Mouse (Mus musculus): ENCODE results near the gene Neu3. TPM values are rescaled to one million over a fixed set of nuclear protein-coding genes. Genes with fewer than 3 reads are reported as not detected.
"Not testable (repeated sequence)": the region's sequence is repeated elsewhere in the genome, so short reads cannot be mapped to it uniquely, and the experiment has no call there.

Gene Neu3
- polyA plus RNA-seq, 1 experiment, result 2.3 TPM

GRCm38 (mm10) chr7:99822426-99822825 lies 5.8 kb downstream of the Neu3 start:
- H3K4me3 ChIP-seq (ENCODE audit: insufficient read depth, low read length), result no peak overlapping the region
- no peak for TF ChIP-seq CTCF (IDR thresholded peaks at IDR 0.05; ENCODE audit: borderline replicate concordance, insufficient read depth, low read length)
- no peak for TF ChIP-seq POLR2A (IDR thresholded peaks at IDR 0.05; ENCODE audit: low read depth, low read length)
- H3K4me1 ChIP-seq (ENCODE audit: control insufficient read depth, insufficient read depth, low read length), result no peaks in the 10 kb centered on the region
- no peak overlapping the region for H3K27ac ChIP-seq (ENCODE audit: insufficient read depth, low read length)

GRCm38 (mm10) chr7:99821953-99822352 lies 6.3 kb downstream of the Neu3 start:
- no peak overlapping the region for H3K27ac ChIP-seq (ENCODE audit: insufficient read depth, low read length)
- no peaks in the 10 kb centered on the region for H3K4me1 ChIP-seq (ENCODE audit: control insufficient read depth, insufficient read depth, low read length)
- no peak for TF ChIP-seq POLR2A (IDR thresholded peaks at IDR 0.05; ENCODE audit: low read depth, low read length)
- no peak for TF ChIP-seq CTCF (IDR thresholded peaks at IDR 0.05; ENCODE audit: borderline replicate concordance, insufficient read depth, low read length)
- no peak overlapping the region for H3K4me3 ChIP-seq (ENCODE audit: insufficient read depth, low read length)

GRCm38 (mm10) chr7:99818181-99818725 lies 10.0 kb downstream of the Neu3 start:
- not testable (repeated sequence) for H3K4me1 ChIP-seq (ENCODE audit: control insufficient read depth, insufficient read depth, low read length); H3K4me3 ChIP-seq (ENCODE audit: insufficient read depth, low read length); H3K27ac ChIP-seq (ENCODE audit: insufficient read depth, low read length)

GRCm38 (mm10) chr7:99813394-99813793 lies 14.8 kb downstream of the Neu3 start:
- no peaks in the 10 kb centered on the region for H3K4me1 ChIP-seq (ENCODE audit: control insufficient read depth, insufficient read depth, low read length)
- H3K4me3 ChIP-seq (ENCODE audit: insufficient read depth, low read length), result no peak overlapping the region
- TF ChIP-seq CTCF (IDR thresholded peaks at IDR 0.05; ENCODE audit: borderline replicate concordance, insufficient read depth, low read length) (peak; percentile 31; the same call in 1 of the 2 replicates), POLR2A (IDR thresholded peaks at IDR 0.05; ENCODE audit: low read depth, low read length) (no peak)
- H3K27ac ChIP-seq (ENCODE audit: insufficient read depth, low read length), result no peak overlapping the region

- no peaks in the 10 kb centered on the region for H3K4me1 ChIP-seq (ENCODE audit: control insufficient read depth, insufficient read depth, low read length)
- TF ChIP-seq CTCF (IDR thresholded peaks at IDR 0.05; ENCODE audit: borderline replicate concordance, insufficient read depth, low read length) (no peak), POLR2A (IDR thresholded peaks at IDR 0.05; ENCODE audit: low read depth, low read length) (no peak)
- no peak overlapping the region for H3K4me3 ChIP-seq (ENCODE audit: insufficient read depth, low read length)
- H3K27ac ChIP-seq (ENCODE audit: insufficient read depth, low read length), result no peak overlapping the region
Measured at GRCm38 (mm10) chr7:99811661-99812060, 16.6 kb downstream of the Neu3 start.

GRCm38 (mm10) chr7:99810814-99811213 lies 17.4 kb downstream of the Neu3 start:
- no peak for TF ChIP-seq POLR2A (IDR thresholded peaks at IDR 0.05; ENCODE audit: low read depth, low read length)
- TF ChIP-seq CTCF (IDR thresholded peaks at IDR 0.05; ENCODE audit: borderline replicate concordance, insufficient read depth, low read length), result no peak
- H3K4me1 ChIP-seq (ENCODE audit: control insufficient read depth, insufficient read depth, low read length), result no peaks in the 10 kb centered on the region
- no peak overlapping the region for H3K27ac ChIP-seq (ENCODE audit: insufficient read depth, low read length)
- no peak overlapping the region for H3K4me3 ChIP-seq (ENCODE audit: insufficient read depth, low read length)

- H3K4me3 ChIP-seq (ENCODE audit: insufficient read depth, low read length); H3K4me1 ChIP-seq (ENCODE audit: control insufficient read depth, insufficient read depth, low read length); H3K27ac ChIP-seq (ENCODE audit: insufficient read depth, low read length): not testable (repeated sequence)
Measured at GRCm38 (mm10) chr7:99807043-99807442, 21.2 kb downstream of the Neu3 start.

GRCm38 (mm10) chr7:99805340-99805739 lies 22.9 kb downstream of the Neu3 start:
- Histone ChIP-seq H3K4me1 (ENCODE audit: control insufficient read depth, insufficient read depth, low read length) (no peaks in the 10 kb centered on the region), H3K27ac (ENCODE audit: insufficient read depth, low read length) (no peak overlapping the region), H3K4me3 (ENCODE audit: insufficient read depth, low read length) (no peak overlapping the region)
- no peak for TF ChIP-seq POLR2A (IDR thresholded peaks at IDR 0.05; ENCODE audit: low read depth, low read length)
- no peak for TF ChIP-seq CTCF (IDR thresholded peaks at IDR 0.05; ENCODE audit: borderline replicate concordance, insufficient read depth, low read length)

- H3K4me3 ChIP-seq (ENCODE audit: insufficient read depth, low read length); H3K4me1 ChIP-seq (ENCODE audit: control insufficient read depth, insufficient read depth, low read length); H3K27ac ChIP-seq (ENCODE audit: insufficient read depth, low read length): not testable (repeated sequence)
Measured at GRCm38 (mm10) chr7:99804033-99804432, 24.2 kb downstream of the Neu3 start.

GRCm38 (mm10) chr7:99803535-99803934 lies 24.7 kb downstream of the Neu3 start:
- Histone ChIP-seq H3K4me1 (ENCODE audit: control insufficient read depth, insufficient read depth, low read length) (no peaks in the 10 kb centered on the region), H3K4me3 (ENCODE audit: insufficient read depth, low read length) (no peak overlapping the region), H3K27ac (ENCODE audit: insufficient read depth, low read length) (no peak overlapping the region)
- TF ChIP-seq POLR2A (IDR thresholded peaks at IDR 0.05; ENCODE audit: low read depth, low read length) (no peak), CTCF (IDR thresholded peaks at IDR 0.05; ENCODE audit: borderline replicate concordance, insufficient read depth, low read length) (no peak)

GRCm38 (mm10) chr7:99799118-99799517 lies 29.1 kb downstream of the Neu3 start:
- Histone ChIP-seq H3K4me3 (ENCODE audit: insufficient read depth, low read length) (no peak overlapping the region), H3K4me1 (ENCODE audit: control insufficient read depth, insufficient read depth, low read length) (no peaks in the 10 kb centered on the region), H3K27ac (ENCODE audit: insufficient read depth, low read length) (no peak overlapping the region)
- TF ChIP-seq CTCF (IDR thresholded peaks at IDR 0.05; ENCODE audit: borderline replicate concordance, insufficient read depth, low read length) (no peak), POLR2A (IDR thresholded peaks at IDR 0.05; ENCODE audit: low read depth, low read length) (no peak)

Data from embryonic fibroblast, embryonic 13.5 days (primary cell).